Mouse (Mus musculus) forebrain, embryonic 11.5 days (tissue): ENCODE measurements at regions not wholly inside any gene's neighbourhood (a gene's known extent, or its start where the extent isn't known, plus 50 kb on each side); places are given as distances from the start of the nearest gene placed in this dataset.

Source experiments
- ATAC-seq: fragments of 200-750 bp; cut with Nextera tagmentation; replicated peaks from 2 replicates; pipeline ENCODE4 v1.8.0; 2017; ENCODE audit warnings: moderate TSS enrichment; ENCODE audit not compliant: low FRiP score
- DNase-seq: peaks from one replicate; pipeline ENCODE4 v3.0.0-alpha.2; 2017; ENCODE audit warnings: low spot score
- H3K27ac ChIP-seq: fragments of 300-500 bp; sonication (generic); 2 replicates; pipeline ENCODE4 v1.5.1; 2014; ENCODE audit warnings: low read depth, low read length
- H3K27me3 ChIP-seq: fragments of 300-500 bp; sonication (generic); 2 replicates; pipeline ENCODE4 v1.6.1; 2014; ENCODE audit warnings: mild to moderate bottlenecking, low read length, mixed read lengths; ENCODE audit not compliant: control insufficient read depth, insufficient read depth
- H3K36me3 ChIP-seq: fragments of 300-500 bp; sonication (generic); 2 replicates; pipeline ENCODE4 v1.6.1; 2014; ENCODE audit warnings: mild to moderate bottlenecking, low read length, moderate library complexity, mixed read lengths; ENCODE audit not compliant: control insufficient read depth, insufficient read depth
- H3K4me1 ChIP-seq: fragments of 300-500 bp; sonication (generic); replicated peaks from 2 replicates; pipeline ENCODE4 v1.6.1; 2014; ENCODE audit warnings: low read length, mixed read lengths; ENCODE audit not compliant: control insufficient read depth, insufficient read depth
- H3K4me2 ChIP-seq: fragments of 300-500 bp; sonication (generic); 2 replicates; pipeline ENCODE4 v1.6.1; 2014; ENCODE audit warnings: low read depth, mild to moderate bottlenecking, low read length, moderate library complexity, mixed read lengths; ENCODE audit not compliant: severe bottlenecking
- H3K4me3 ChIP-seq: fragments of 300-500 bp; sonication (generic); 2 replicates; pipeline ENCODE4 v1.5.1; 2014; ENCODE audit warnings: low read depth, low read length
- H3K9ac ChIP-seq: fragments of 300-500 bp; sonication (generic); 2 replicates; pipeline ENCODE4 v1.6.1; 2014; ENCODE audit warnings: low read length
- H3K9me3 ChIP-seq: fragments of 300-500 bp; sonication (generic); 2 replicates; pipeline ENCODE4 v1.6.1; 2016; ENCODE audit warnings: low read length, mixed read lengths; ENCODE audit not compliant: control insufficient read depth
- WGBS: fragments of 180-500 bp; shearing (Covaris S2); extraction: QIAGEN DNeasy Blood & Tissue Kit; methylation state at CpG from one replicate; pipeline ENCODE4 v1.1.7; 2014; 5-methylcytosine and 5-hydroxymethylcytosine counted together

- no peaks in the 10 kb centered on the region for H3K36me3 ChIP-seq
- H3K27me3 ChIP-seq, result no peaks in the 10 kb centered on the region
- no peak overlapping the region for H3K9ac ChIP-seq
- H3K4me2 ChIP-seq, result no peak overlapping the region
- H3K4me1 ChIP-seq, result no peaks in the 10 kb centered on the region
- no peak overlapping the region for H3K27ac ChIP-seq
- ATAC-seq, result peak; percentile 52; the same call in 1 of the 2 replicates
- no peaks in the 10 kb centered on the region for H3K9me3 ChIP-seq
- 33% methylated on average over 1 of the region's 1 CpGs for WGBS
- no peak overlapping the region for H3K4me3 ChIP-seq
- no peak for DNase-seq
Measured at GRCm38 (mm10) chr12:60147364-60147763, 927.8 kb upstream of the Fbxo33 start.
